ENCODE assay signal across 10 mouse cellular contexts in the genomic region with DNA sequence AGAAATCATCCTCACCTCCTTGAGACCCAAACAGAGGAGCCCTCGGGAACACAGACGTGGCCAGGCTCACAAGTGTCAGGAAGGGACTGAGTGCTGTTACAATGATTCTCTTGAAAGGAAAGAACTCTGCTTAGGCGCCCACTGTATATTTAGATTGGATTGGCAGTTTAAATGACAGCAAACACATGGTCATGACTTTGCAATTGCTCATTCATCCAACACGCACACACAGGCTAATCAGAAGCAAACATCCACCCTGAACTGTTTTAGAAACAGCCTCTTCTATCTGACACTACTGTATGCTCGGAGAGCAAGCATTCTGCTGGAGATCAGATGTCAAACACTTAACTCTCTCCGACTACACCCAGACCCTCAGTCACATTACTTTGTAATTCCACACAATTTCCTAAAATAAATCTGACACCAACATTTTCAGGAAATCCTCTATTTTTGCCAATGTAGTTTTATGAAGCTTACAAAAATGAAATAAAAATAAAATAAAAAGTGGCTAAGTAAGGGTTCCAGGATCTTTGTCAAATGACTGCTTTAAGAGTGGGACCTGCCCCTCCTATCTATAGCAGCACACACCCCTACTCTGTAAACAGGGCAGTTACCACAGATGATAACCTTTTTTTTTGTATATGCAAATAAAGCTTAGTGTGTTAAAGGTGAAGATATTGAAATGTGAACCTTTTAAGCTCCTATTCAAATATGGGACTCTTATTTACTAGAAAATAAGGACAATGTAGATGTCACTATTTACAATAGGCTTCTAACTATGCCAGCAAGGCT.
DNase-seq lines count a peak whose midpoint lies in the region; ATAC-seq and TF ChIP-seq lines count a peak whose summit lies in the region.
"Had no signal": no experiment of that assay in that cellular context is flagged by ENCODE, and none has a peak within 500 bp of the region (broad histone marks: within the 10 kb centered on the region; RNA-seq: fewer than 3 reads in every experiment).

No protein-coding gene starts in this region.

- ATAC-seq in heart, embryonic 16.5 days (replicated peaks; ENCODE audit: extremely low read depth, insufficient read depth, low FRiP score), result no peak; the same call in 1 of the 2 replicates
- peak; percentile 98 for ATAC-seq in liver, postnatal 0 days

- H3K4me2 ChIP-seq in heart, embryonic 16.5 days (ENCODE audit: low read depth, low read length), result peak overlapping the region; percentile 53
- H3K4me2 ChIP-seq in liver, postnatal 0 days (ENCODE audit: low read depth, low read length), result peak overlapping the region; percentile 31
- H3K4me2 ChIP-seq: hindbrain, embryonic 15.5 days had no signal

- WGBS in heart, embryonic 16.5 days, result 11% methylated on average over 6 of the region's 6 CpGs
- WGBS in bone marrow, adult 2 months, result 37% methylated on average over 6 of the region's 6 CpGs
- WGBS in liver, postnatal 0 days (ENCODE audit: insufficient replicate concordance), result 30% methylated on average over 6 of the region's 6 CpGs

- H3K27ac ChIP-seq in heart, embryonic 16.5 days (ENCODE audit: low read length), result peak overlapping the region; percentile 75
- peak overlapping the region; percentile 67 for H3K27ac ChIP-seq in bone marrow, adult 2 months (ENCODE audit: control insufficient read depth, insufficient read depth, low read depth, low read length, poor library complexity)
- H3K27ac ChIP-seq in liver, postnatal 0 days (ENCODE audit: low read depth), result peak overlapping the region; percentile 82
- H3K27ac ChIP-seq: hindbrain, embryonic 15.5 days had no signal

- no peaks in the 10 kb centered on the region for H3K36me3 ChIP-seq in heart, embryonic 16.5 days (ENCODE audit: control insufficient read depth, insufficient read depth)
- peaks cover 15% of the 10 kb centered on the region for H3K36me3 ChIP-seq in erythroblast, embryonic 14.5 days (ENCODE audit: control insufficient read depth)
- H3K36me3 ChIP-seq in liver, postnatal 0 days (replicated peaks; ENCODE audit: insufficient read depth, low read length), result no peaks in the 10 kb centered on the region
- H3K36me3 ChIP-seq: hindbrain, embryonic 15.5 days had no signal

- H3K9me3 ChIP-seq in heart, embryonic 16.5 days (replicated peaks; ENCODE audit: control insufficient read depth, low read length), result no peaks in the 10 kb centered on the region
- H3K9me3 ChIP-seq in erythroblast, embryonic 14.5 days (ENCODE audit: control insufficient read depth, low read length), result no peaks in the 10 kb centered on the region
- H3K9me3 ChIP-seq in liver, postnatal 0 days (ENCODE audit: low read length), result no peaks in the 10 kb centered on the region
- H3K9me3 ChIP-seq: hindbrain, embryonic 15.5 days had no signal

- H3K27me3 ChIP-seq in heart, embryonic 16.5 days (ENCODE audit: control insufficient read depth, insufficient read depth, low read length), result no peaks in the 10 kb centered on the region
- H3K27me3 ChIP-seq in erythroblast, embryonic 14.5 days (ENCODE audit: control insufficient read depth), result no peaks in the 10 kb centered on the region
- no peaks in the 10 kb centered on the region for H3K27me3 ChIP-seq in liver, postnatal 0 days (ENCODE audit: insufficient read depth, low read length)
- H3K27me3 ChIP-seq: hindbrain, embryonic 15.5 days had no signal

- H3K9ac ChIP-seq in heart, embryonic 16.5 days (ENCODE audit: low read length), result peak overlapping the region; percentile 38; the same call in 1 of the 2 replicates
- H3K9ac ChIP-seq in liver, postnatal 0 days (replicated peaks), result peak overlapping the region; percentile 32; the same call in 1 of the 2 replicates
- H3K9ac ChIP-seq: hindbrain, embryonic 15.5 days had no signal

- H3K4me3 ChIP-seq in heart, embryonic 16.5 days (ENCODE audit: low read length), result no peak overlapping the region
- peak overlapping the region; percentile 34 for H3K4me3 ChIP-seq in bone marrow, adult 2 months (replicated peaks; ENCODE audit: control insufficient read depth, low read depth, low read length)
- H3K4me3 ChIP-seq in erythroblast, embryonic 14.5 days (replicated peaks), result peak overlapping the region; percentile 83
- H3K4me3 ChIP-seq in liver, postnatal 0 days (ENCODE audit: low read depth, low read length), result peak overlapping the region; percentile 45
- H3K4me3 ChIP-seq: hindbrain, embryonic 15.5 days had no signal

- H3K4me1 ChIP-seq in heart, embryonic 16.5 days (ENCODE audit: control insufficient read depth, insufficient read depth, low read length), result peaks cover 28% of the 10 kb centered on the region
- peaks cover 1% of the 10 kb centered on the region; the same call in 1 of the 2 replicates for H3K4me1 ChIP-seq in bone marrow, adult 2 months (ENCODE audit: control insufficient read depth, insufficient read depth, low read length)
- H3K4me1 ChIP-seq in erythroblast, embryonic 14.5 days (ENCODE audit: control insufficient read depth), result peaks cover 64% of the 10 kb centered on the region
- H3K4me1 ChIP-seq in liver, postnatal 0 days (ENCODE audit: insufficient read depth), result peaks cover 5% of the 10 kb centered on the region

- DNase-seq in heart, postnatal 36 days, result no peak
- peak; percentile 21 for DNase-seq in liver, postnatal 0 days
- DNase-seq in left cerebral cortex, postnatal 14 days (ENCODE audit: low spot score in 2 of 2), result no peak
- no peak for DNase-seq in urinary bladder, postnatal 25 days (ENCODE audit: low spot score)
- no peak for DNase-seq in layer of hippocampus, postnatal 10 days (ENCODE audit: low spot score in 2 of 2)
- DNase-seq: right cerebral cortex, postnatal 14 days had no signal

- intact Hi-C loops in heart, postnatal 36 days (cut with DNase I), result no loop called here
- intact Hi-C loops in left cerebral cortex, postnatal 14 days (cut with DNase I), result no loop called here

- TF ChIP-seq EP300 in liver, postnatal 0 days (IDR thresholded peaks at IDR 0.05; ENCODE audit: low read depth), result peak; percentile 94

- TF ChIP-seq CTCF in bone marrow, adult 2 months (IDR thresholded peaks at IDR 0.05; ENCODE audit: control insufficient read depth, insufficient read depth, low read length), result no peak
- no peak for TF ChIP-seq CTCF in liver, postnatal 0 days (IDR thresholded peaks at IDR 0.05; ENCODE audit: low read depth)

- TF ChIP-seq POLR2A in bone marrow, adult 2 months (IDR thresholded peaks at IDR 0.05; ENCODE audit: borderline replicate concordance, control insufficient read depth, low read depth, low read length), result no peak
